Mouse (Mus musculus): ENCODE measurements around the gene Pltp. TPM values are rescaled to one million over a fixed set of nuclear protein-coding genes. Genes with fewer than 3 reads are reported as not detected.

The Pltp gene
- polyA plus RNA-seq, 1 experiment from 2014 or later: 59.4 TPM

- 0 out of 2 replicates have a peak, but pooled peaks cover 10% of the 10 kb centered on the region for H3K36me3 ChIP-seq
- no peak overlapping the region for H3K9ac ChIP-seq
- no peak overlapping the region for H3K4me3 ChIP-seq
- WGBS: 54% methylated on average over 5 of the region's 5 CpGs
- no peak overlapping the region for H3K4me2 ChIP-seq (replicated peaks)
- H3K27ac ChIP-seq: no peak overlapping the region
- H3K27me3 ChIP-seq: no peaks in the 10 kb centered on the region
- ATAC-seq (ENCODE audit: insufficient number of reproducible peaks, insufficient read depth, low FRiP score, low TSS enrichment): no peak
- H3K4me1 ChIP-seq: 0 out of 2 replicates have a peak, but pooled peaks cover 4% of the 10 kb centered on the region
- H3K9me3 ChIP-seq: no peaks in the 10 kb centered on the region
Measured at GRCm38 (mm10) chr2:164817703-164818102, 39.8 kb downstream of the Pltp start.

- Histone ChIP-seq H3K4me3 (no peak overlapping the region), H3K4me2 (replicated peaks) (no peak overlapping the region), H3K9me3 (no peaks in the 10 kb centered on the region), H3K27ac (no peak overlapping the region), H3K27me3 (no peaks in the 10 kb centered on the region), H3K36me3 (0 out of 2 replicates have a peak, but pooled peaks cover 10% of the 10 kb centered on the region), H3K4me1 (0 out of 2 replicates have a peak, but pooled peaks cover 4% of the 10 kb centered on the region), H3K9ac (no peak overlapping the region)
- no peak for ATAC-seq (ENCODE audit: insufficient number of reproducible peaks, insufficient read depth, low FRiP score, low TSS enrichment)
- 85% methylated on average over 6 of the region's 6 CpGs for WGBS
Measured at GRCm38 (mm10) chr2:164817206-164817605, 40.3 kb downstream of the Pltp start.

DNA sequence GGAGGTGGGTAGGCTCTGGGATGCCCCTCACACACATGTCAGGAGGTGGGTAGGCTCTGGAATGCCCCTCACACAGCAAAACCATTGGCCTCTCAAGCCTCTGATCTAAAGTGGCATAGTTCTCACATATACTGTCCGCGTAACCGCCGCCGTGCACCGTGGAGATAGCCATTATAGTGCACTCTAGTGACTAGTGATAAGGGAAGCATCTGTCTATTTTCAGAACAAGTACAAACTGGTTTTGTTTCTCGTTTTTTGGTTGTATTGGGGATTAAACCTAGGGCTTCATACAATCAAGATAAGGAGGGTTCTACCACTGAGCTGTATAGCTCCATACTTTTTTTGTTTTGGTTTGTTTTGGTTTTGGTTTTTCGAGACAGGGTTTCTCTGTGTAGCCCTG, 41.7 kb downstream of the Pltp start:
- no peak overlapping the region for H3K9ac ChIP-seq
- H3K27me3 ChIP-seq: no peaks in the 10 kb centered on the region
- H3K27ac ChIP-seq: no peak overlapping the region
- H3K4me3 ChIP-seq: no peak overlapping the region
- 91% methylated on average over 8 of the region's 8 CpGs for WGBS
- 0 out of 2 replicates have a peak, but pooled peaks cover 4% of the 10 kb centered on the region for H3K36me3 ChIP-seq
- no peak overlapping the region for H3K4me2 ChIP-seq (replicated peaks)
- no peaks in the 10 kb centered on the region for H3K9me3 ChIP-seq
- H3K4me1 ChIP-seq: 0 out of 2 replicates have a peak, but pooled peaks cover 4% of the 10 kb centered on the region
- ATAC-seq (ENCODE audit: insufficient number of reproducible peaks, insufficient read depth, low FRiP score, low TSS enrichment): no peak

GRCm38 (mm10) chr2:164815348-164815747, 42.2 kb downstream of the Pltp start:
- no peak overlapping the region for H3K9ac ChIP-seq
- 0 out of 2 replicates have a peak, but pooled peaks cover 2% of the 10 kb centered on the region for H3K36me3 ChIP-seq
- no peak for ATAC-seq (ENCODE audit: insufficient number of reproducible peaks, insufficient read depth, low FRiP score, low TSS enrichment)
- no peak overlapping the region for H3K27ac ChIP-seq
- no peak overlapping the region for H3K4me3 ChIP-seq
- 0 out of 2 replicates have a peak, but pooled peaks cover 4% of the 10 kb centered on the region for H3K4me1 ChIP-seq
- no peaks in the 10 kb centered on the region for H3K27me3 ChIP-seq
- no peak overlapping the region for H3K4me2 ChIP-seq (replicated peaks)
- WGBS: 90% methylated on average over 5 of the region's 5 CpGs
- no peaks in the 10 kb centered on the region for H3K9me3 ChIP-seq

DNA sequence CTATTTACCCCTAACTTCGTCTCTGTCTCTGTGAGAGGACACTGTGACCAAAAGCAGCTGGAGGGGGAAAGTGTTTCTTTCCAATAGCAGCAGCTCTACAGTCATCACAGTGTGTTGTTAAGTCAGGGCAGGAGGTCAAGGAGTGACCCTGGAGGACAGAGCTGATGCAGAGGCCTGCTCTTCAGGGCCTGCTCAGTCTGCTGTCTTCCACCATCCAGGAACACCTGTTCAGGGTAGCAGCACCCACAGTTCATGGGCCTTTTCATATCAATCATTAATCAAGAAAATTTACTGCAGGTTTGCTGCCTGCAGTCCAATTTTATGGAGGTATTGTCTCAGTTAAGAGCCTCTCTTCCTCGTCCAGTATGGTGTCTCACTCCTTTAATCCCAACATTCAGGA, 44.0 kb downstream of the Pltp start:
- no peak overlapping the region for H3K27ac ChIP-seq
- H3K36me3 ChIP-seq: peaks cover 7% of the 10 kb centered on the region; the same call in 1 of the 2 replicates
- no peak overlapping the region for H3K4me2 ChIP-seq (replicated peaks)
- no peaks in the 10 kb centered on the region for H3K9me3 ChIP-seq
- ATAC-seq (ENCODE audit: insufficient number of reproducible peaks, insufficient read depth, low FRiP score, low TSS enrichment): no peak
- H3K4me3 ChIP-seq: no peak overlapping the region
- whole genome bisulfite sequencing: 72% methylated on average over 2 of the region's 2 CpGs
- no peak overlapping the region for H3K9ac ChIP-seq
- H3K4me1 ChIP-seq: 0 out of 2 replicates have a peak, but pooled peaks cover 4% of the 10 kb centered on the region
- no peaks in the 10 kb centered on the region for H3K27me3 ChIP-seq

- WGBS: 69% methylated on average over 7 of the region's 7 CpGs
- no peak overlapping the region for H3K4me3 ChIP-seq
Measured at GRCm38 (mm10) chr2:164806614-164807013, 50.9 kb downstream of the Pltp start.

GRCm38 (mm10) chr2:164805332-164805718, 52.2 kb downstream of the Pltp start:
- Histone ChIP-seq H3K9me3 (no peaks in the 10 kb centered on the region), H3K9ac (peak overlapping the region; percentile 63), H3K27ac (peak overlapping the region; percentile 75), H3K36me3 (peaks cover 21% of the 10 kb centered on the region), H3K4me2 (replicated peaks) (peak overlapping the region; percentile 86), H3K4me3 (peak overlapping the region; percentile 70), H3K27me3 (no peaks in the 10 kb centered on the region), H3K4me1 (peaks cover 13% of the 10 kb centered on the region; the same call in 1 of the 2 replicates)
- ATAC-seq (ENCODE audit: insufficient number of reproducible peaks, insufficient read depth, low FRiP score, low TSS enrichment): peak; percentile 32
- 2% methylated on average over 21 of the region's 21 CpGs for WGBS

More at GRCm38 (mm10) chr2:164806614-164807013, 50.9 kb downstream of the Pltp start:
- no peaks in the 10 kb centered on the region for H3K27me3 ChIP-seq
- H3K4me1 ChIP-seq: peaks cover 13% of the 10 kb centered on the region; the same call in 1 of the 2 replicates
- no peak overlapping the region for H3K9ac ChIP-seq
- no peak overlapping the region for H3K27ac ChIP-seq
- no peaks in the 10 kb centered on the region for H3K9me3 ChIP-seq
- no peak for ATAC-seq (ENCODE audit: insufficient number of reproducible peaks, insufficient read depth, low FRiP score, low TSS enrichment)
- H3K36me3 ChIP-seq: peaks cover 13% of the 10 kb centered on the region
- no peak overlapping the region for H3K4me2 ChIP-seq (replicated peaks)

DNA sequence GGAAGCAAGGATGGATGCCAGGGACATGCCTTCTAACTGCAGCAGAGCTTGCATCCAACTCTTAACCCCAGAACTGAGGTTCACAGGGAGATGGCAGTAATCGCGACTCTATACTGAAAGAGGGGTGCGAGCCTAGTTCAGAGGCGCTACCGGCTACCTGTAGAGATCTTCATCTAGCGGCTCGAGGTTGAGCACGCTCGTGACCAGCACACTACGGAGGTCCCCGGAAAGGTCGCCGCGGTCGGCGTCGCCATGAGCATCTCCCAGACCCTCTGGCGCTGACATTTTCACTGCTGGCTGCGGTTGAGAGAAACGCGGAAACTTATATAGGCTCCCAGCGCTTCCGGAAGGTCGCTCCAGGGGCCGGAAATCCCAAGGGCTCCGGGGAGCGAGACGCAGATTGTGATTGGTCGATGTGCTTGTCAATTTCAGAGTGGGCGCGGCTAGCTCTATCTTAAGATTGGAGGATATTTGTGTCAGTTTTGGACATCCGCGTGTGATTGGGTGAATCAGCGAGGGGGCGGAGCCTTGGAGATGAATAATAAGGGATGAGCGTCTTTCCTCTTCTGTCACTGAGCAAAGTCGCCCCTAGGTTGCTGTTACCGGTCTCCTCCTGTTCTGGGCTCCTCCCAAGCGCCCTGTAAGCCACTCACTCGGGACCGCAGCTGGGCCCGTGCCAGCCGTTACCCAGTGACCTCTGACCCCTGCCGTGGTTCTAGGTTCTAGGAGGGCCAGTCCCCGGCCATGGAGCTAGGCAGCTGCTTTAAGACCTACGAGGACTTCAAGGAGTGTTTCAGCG, 52.8 kb downstream of the Pltp start, which contains the start of the genes Acot8 and Zswim3:
Gene Acot8 (minus strand): TSS at position 350 of the 799 bp plus-strand sequence.
Gene Zswim3 (plus strand): TSS at position 566 of the 799 bp plus-strand sequence.
- Histone ChIP-seq H3K4me1 (peaks cover 13% of the 10 kb centered on the region; the same call in 1 of the 2 replicates), H3K9me3 (no peaks in the 10 kb centered on the region), H3K27me3 (no peaks in the 10 kb centered on the region), H3K4me2 (replicated peaks) (peak within 1 kb of the TSS; percentile 86), H3K4me3 (peak within 1 kb of the TSS; percentile 70), H3K36me3 (peaks cover 25% of the 10 kb centered on the region), H3K9ac (peak within 1 kb of the TSS; percentile 76), H3K27ac (peak within 1 kb of the TSS; percentile 78)
- WGBS: under 1% methylated on average over 47 of the region's 47 CpGs
- ATAC-seq (ENCODE audit: insufficient number of reproducible peaks, insufficient read depth, low FRiP score, low TSS enrichment): peak; percentile 94

GRCm38 (mm10) chr2:164803921-164804313, 53.6 kb downstream of the Pltp start:
- 57% methylated on average over 1 of the region's 1 CpGs for WGBS
- no peak for ATAC-seq (ENCODE audit: insufficient number of reproducible peaks, insufficient read depth, low FRiP score, low TSS enrichment)
- peaks cover 13% of the 10 kb centered on the region; the same call in 1 of the 2 replicates for H3K4me1 ChIP-seq
- peak overlapping the region; percentile 76 for H3K4me2 ChIP-seq (replicated peaks)
- no peaks in the 10 kb centered on the region for H3K27me3 ChIP-seq
- H3K27ac ChIP-seq: no peak overlapping the region; the same call in 1 of the 2 replicates
- peak overlapping the region; percentile 76 for H3K9ac ChIP-seq
- H3K36me3 ChIP-seq: peaks cover 30% of the 10 kb centered on the region
- H3K9me3 ChIP-seq: no peaks in the 10 kb centered on the region
- peak overlapping the region; percentile 70 for H3K4me3 ChIP-seq

- ATAC-seq (ENCODE audit: insufficient number of reproducible peaks, insufficient read depth, low FRiP score, low TSS enrichment): no peak
- Histone ChIP-seq H3K27ac (no peak overlapping the region; the same call in 1 of the 2 replicates), H3K4me1 (peaks cover 13% of the 10 kb centered on the region; the same call in 1 of the 2 replicates), H3K9me3 (no peaks in the 10 kb centered on the region), H3K27me3 (no peaks in the 10 kb centered on the region), H3K9ac (peak overlapping the region; percentile 76; the same call in 1 of the 2 replicates), H3K36me3 (peaks cover 29% of the 10 kb centered on the region), H3K4me3 (peak overlapping the region; percentile 70), H3K4me2 (replicated peaks) (peak overlapping the region; percentile 76)
- WGBS: 90% methylated on average over 16 of the region's 16 CpGs
Measured at GRCm38 (mm10) chr2:164803201-164803920, 54.1 kb downstream of the Pltp start.

DNA sequence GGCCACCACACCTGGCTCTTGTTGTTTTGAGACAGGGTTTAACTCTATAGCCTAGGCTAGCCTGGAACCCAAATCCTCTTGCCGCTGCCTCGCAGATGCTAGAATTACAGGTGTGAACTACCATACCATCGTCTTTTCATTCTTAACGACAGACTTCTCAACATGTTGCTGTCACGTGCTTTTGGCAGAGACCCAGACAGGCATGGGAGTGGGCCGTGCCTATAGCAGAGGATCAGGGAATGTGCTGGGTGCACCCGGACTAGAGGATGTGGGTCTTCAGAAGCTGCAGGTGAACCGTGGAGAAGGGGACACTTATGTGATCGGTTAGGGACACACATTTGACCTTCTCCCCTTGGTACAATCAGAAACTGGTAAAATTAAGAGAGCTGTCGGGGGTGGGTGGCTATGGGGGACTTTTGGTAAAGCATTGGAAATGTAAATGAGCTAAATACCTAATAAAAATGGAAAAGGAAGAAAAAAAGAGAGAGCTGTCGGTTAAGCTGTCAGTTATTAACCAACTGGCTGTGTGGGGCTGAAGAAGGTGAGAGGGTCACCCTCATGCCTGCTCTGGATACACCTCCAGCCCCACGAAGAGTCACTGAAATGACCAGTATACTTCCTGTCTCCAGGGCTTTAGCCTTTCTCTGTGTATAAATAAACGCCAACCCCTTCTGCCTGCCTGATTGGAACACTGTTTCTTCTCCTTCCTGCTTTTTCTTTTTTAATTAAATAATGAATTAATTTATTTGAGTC, 57.1 kb downstream of the Pltp start:
- Histone ChIP-seq H3K4me1 (peaks cover 9% of the 10 kb centered on the region; the same call in 1 of the 2 replicates), H3K4me2 (replicated peaks) (no peak overlapping the region), H3K9me3 (no peaks in the 10 kb centered on the region), H3K27ac (no peak overlapping the region), H3K27me3 (no peaks in the 10 kb centered on the region), H3K9ac (no peak overlapping the region), H3K36me3 (peaks cover 44% of the 10 kb centered on the region), H3K4me3 (no peak overlapping the region)
- 87% methylated on average over 13 of the region's 13 CpGs for WGBS
- no peak for ATAC-seq (ENCODE audit: insufficient number of reproducible peaks, insufficient read depth, low FRiP score, low TSS enrichment)

Data from embryonic facial prominence, embryonic 12.5 days (tissue).